Mouse (Mus musculus): ENCODE measurements around the gene C77080.
"Not testable (repeated sequence)": the region's sequence is repeated elsewhere in the genome, so short reads cannot be mapped to it uniquely, and the experiment has no call there.

Gene C77080

DNA sequence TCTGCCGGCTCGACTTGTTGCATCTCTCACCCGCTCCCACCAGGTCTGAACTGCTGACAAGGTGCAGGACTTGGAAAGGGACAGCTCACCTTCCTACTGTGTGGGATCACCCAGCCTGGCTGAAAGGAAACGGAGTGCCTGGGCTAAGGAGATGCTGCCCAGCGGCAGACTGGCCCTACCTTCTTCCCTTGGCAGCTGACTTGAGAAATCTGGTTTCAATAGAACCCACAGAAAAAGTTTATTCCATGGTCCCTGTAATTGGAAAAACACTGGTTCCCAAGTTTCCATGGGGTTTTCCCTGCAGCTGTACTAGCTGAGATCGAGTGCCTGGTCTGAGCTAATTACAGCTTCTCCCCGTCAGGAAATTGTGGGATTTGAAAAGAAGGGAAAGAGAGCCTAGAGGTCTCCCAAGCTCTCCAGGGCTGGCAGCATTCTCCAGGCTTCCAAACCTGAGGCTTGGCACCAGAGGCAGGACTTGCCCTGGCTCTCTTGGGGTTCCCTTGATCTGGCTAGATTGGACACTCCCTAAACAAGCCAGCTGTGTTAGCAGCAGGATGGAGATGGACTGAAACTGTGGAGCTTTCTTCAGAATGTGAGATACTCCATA is 42.5 kb downstream of the C77080 start:
- no peak for DNase-seq (ENCODE audit: low spot score in 2 of 2)

DNA sequence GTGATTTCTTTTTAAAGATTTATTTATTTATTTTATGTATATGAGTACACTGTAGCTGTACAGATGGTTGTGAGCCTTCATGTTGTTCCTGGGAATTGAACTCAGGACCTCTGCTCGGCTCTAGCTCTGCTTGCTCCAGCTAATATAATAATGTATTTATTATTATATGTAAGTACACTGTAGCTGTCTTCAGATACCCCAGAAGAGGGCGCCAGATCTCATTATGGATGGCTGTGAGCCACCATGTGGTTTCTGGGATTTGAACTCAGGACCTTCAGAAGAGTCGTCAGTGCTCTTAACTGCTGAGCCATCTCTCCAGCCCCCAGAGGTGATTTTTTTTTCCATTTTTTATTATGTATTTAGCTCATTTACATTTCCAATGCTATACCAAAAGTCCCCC is 48.7 kb downstream of the C77080 start:
- DNase-seq (ENCODE audit: low spot score in 2 of 2), result not testable (repeated sequence)

DNA sequence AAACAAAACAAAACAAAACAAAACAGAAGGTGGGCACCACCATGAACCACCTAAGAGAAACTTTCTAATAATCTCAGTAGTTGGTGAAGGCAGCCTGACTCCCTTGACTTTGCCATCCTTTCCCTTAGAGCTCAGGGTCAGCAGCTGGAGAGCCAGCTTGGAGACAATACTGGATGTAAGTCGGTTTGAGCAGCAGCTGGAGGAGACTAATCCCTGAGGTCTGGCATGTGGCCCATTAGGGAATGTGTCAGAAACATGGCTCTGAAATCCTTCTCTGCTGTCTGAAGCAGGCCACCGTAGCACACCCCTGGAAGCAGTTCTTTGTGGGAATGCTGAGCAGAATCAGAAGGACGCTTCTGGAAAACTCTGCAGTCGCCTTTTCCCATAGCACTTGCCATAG is 49.7 kb downstream of the C77080 start:
- DNase-seq (ENCODE audit: low spot score in 2 of 2), result peak in 1 of 2 experiments; percentile 64

GRCm38 (mm10) chr4:129209504-129209903 is 51.7 kb downstream of the C77080 start:
- no peak for DNase-seq (ENCODE audit: low spot score in 2 of 2)

- DNase-seq (ENCODE audit: low spot score in 2 of 2), result no peak
Measured at GRCm38 (mm10) chr4:129206792-129207191, 54.4 kb downstream of the C77080 start.

DNA sequence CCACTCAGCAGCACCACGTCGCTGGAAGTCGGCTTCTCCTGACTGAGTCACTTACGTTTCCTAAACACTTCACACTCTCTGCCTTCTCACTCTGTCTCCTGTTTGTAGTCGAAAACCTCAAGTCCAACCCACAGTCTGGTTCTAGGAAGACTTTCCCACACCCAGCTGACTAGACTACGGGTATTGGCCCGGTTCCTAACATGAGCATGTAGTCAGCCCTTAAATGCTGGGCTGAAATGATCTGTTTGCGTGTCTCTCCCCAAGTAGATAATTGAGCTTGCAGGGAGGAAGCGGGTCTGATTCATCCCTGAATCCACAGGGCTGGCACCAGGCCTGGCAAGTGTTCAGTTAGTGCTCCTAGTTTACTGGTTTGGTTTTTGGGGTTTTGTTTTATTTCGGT is 56.5 kb downstream of the C77080 start:
- DNase-seq (ENCODE audit: low spot score in 2 of 2), result no peak

DNA sequence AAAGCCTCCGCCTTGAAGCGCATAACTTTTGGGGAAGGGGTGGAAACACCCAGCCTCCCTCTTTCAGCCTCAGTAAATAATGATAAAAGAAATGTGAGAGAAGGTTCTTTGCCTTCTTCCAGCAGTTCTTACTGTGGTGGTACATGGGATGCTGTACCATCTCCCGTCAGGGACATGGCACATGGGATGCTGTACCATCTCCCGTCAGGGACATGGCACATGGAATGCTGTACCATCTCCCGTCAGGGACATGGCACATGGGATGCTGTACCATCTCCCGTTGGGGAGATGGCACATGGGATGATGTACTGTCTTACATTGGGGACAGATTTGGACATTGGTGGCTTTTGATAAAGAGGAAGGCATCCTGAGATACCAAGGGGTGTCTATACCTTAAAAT is 63.7 kb downstream of the C77080 start:
- DNase-seq (ENCODE audit: low spot score in 2 of 2), result no peak

DNA sequence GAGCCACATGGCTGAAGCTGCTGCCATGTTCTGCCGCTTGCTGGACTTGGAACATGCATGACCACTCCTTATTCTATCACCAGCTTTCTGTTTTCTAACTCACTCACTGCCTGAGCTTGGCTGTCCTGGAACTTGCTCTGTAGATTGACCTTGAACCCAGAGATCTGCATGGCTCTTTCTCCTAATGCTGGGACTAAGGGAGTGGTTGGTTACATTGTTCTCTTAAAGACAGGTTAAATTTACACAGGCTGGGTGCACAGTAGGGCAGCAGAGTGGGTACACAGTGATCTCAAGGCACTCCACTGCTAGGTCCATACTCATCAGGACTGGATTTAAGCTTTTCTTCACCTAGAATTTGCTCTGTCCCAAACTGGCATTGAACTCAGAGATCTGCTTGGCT is 66.9 kb downstream of the C77080 start:
- DNase-seq (ENCODE audit: low spot score in 2 of 2), result no peak

- DNase-seq (ENCODE audit: low spot score in 2 of 2), result peak in 1 of 2 experiments; percentile 22
Measured at GRCm38 (mm10) chr4:129191691-129192090, 69.5 kb downstream of the C77080 start.

DNA sequence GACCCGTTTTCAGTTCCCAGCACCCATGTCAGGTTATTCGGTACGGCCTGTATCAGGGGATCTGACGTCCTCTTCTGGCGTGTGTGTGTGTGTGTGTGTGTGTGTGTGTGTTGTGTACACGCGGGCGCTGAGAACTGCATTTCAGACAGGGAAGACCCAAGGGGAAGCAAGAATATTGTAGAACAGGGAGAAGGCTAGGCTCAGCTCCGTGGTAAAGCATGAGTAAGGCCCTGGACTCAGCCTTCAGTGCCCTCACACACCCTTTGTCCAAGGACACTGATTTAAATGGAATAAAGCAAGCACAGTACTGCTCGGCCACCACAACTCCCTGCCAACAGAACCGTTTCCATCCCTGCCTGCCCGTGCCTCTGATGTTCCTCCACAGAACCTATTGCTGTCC is 70.7 kb downstream of the C77080 start:
- peak in 1 of 2 experiments; percentile 55 for DNase-seq (ENCODE audit: low spot score in 2 of 2)

GRCm38 (mm10) chr4:129189542-129190519 is 71.4 kb downstream of the C77080 start, which contains the start of the genes S100pbp and Yars:
S100pbp (minus strand) TSS chr4:129189727.
Yars (plus strand) TSS chr4:129189760.
- DNase-seq (ENCODE audit: low spot score in 2 of 2), result peak; percentile 97 to 98

GRCm38 (mm10) chr4:129188803-129189541 is 72.2 kb downstream of the C77080 start:
- DNase-seq (ENCODE audit: low spot score in 2 of 2), result peak; percentile 63 to 66

DNA sequence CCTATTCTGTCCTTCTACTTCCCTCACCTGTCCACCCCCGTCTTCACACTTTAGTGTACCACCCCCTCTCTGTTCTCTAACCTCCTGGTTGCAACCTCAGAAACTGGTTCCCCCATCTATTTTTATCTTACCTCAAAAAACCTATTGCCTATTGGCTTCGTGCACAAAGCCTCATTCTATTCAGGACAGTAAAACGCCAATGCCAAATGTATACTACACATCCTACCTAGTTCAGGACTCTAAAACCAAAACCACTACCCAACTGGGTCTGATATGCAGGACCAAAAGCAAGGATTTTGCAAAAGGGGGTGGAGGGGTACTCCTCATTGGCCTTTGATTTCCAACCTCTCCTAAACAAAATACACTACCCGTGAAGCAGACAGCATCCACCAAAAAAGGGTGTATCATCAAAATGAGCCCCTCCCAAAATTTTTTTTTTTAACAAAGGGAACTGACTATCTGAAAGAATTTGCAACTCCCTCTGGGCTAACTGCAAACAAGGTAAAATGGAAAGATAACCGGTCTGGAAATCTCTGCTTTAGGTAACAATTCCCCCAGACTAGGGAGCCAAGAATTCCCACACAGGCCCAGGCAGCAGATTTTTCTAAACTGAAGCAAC is 73.1 kb downstream of the C77080 start:
- DNase-seq (ENCODE audit: low spot score in 2 of 2), result no peak

- DNase-seq (ENCODE audit: low spot score in 2 of 2), result no peak
Measured at GRCm38 (mm10) chr4:129179560-129179959, 81.6 kb downstream of the C77080 start.

DNA sequence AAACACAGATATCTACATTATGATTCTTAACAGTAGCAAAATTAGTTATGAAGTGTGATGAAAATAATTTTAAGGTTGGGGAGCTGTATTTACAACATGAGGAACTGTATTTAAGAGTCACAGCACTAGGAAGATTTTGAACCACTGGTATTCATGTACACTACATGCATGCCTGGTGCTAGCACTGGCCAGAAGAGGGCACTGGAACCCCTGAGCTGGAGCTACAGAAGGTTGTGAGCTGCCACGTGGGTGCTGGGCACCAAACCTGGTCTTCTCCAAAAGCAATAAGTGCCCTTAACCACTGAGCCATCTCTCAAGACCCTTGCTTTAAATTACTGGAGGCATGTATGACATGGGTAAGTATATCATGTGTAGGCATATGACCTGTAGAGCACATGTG is 88.7 kb downstream of the C77080 start:
- no peak for DNase-seq (ENCODE audit: low spot score in 2 of 2)
